Mouse (Mus musculus) kidney, adult 2 months (tissue): ENCODE data around the gene Zfp277. TPM values are rescaled to one million over a fixed set of nuclear protein-coding genes. Genes with fewer than 3 reads are reported as not detected.

ENCODE experiments used
- DNase-seq: peaks from one replicate; pipeline ENCODE4 v3.0.0; 2021
- H3K27ac ChIP-seq: fragments of 200-500 bp; 2 replicates; pipeline ENCODE4 v1.5.1; 2012; ENCODE audit warnings: low read depth, low read length, control low read depth, inconsistent platforms; ENCODE audit not compliant: insufficient read depth
- H3K27me3 ChIP-seq: fragments of 200-500 bp; replicated peaks from 2 replicates; pipeline ENCODE4 v1.6.1; 2012; ENCODE audit warnings: mild to moderate bottlenecking, moderate library complexity, low read length, inconsistent platforms; ENCODE audit not compliant: control insufficient read depth, insufficient read depth
- H3K36me3 ChIP-seq: fragments of 200-500 bp; 2 replicates; pipeline ENCODE4 v1.6.1; 2012; ENCODE audit warnings: mild to moderate bottlenecking, moderate library complexity, low read length, inconsistent platforms; ENCODE audit not compliant: control insufficient read depth, insufficient read depth
- H3K4me1 ChIP-seq: fragments of 200-500 bp; 2 replicates; pipeline ENCODE4 v1.6.1; 2011; ENCODE audit warnings: low read length; ENCODE audit not compliant: control insufficient read depth, insufficient read depth
- H3K4me3 ChIP-seq: fragments of 200-500 bp; 2 replicates; pipeline ENCODE4 v1.5.1; 2011; ENCODE audit warnings: mild to moderate bottlenecking, low read depth, low read length, control low read depth; ENCODE audit not compliant: insufficient read depth
- CTCF ChIP-seq: fragments of 200-500 bp; conservative IDR thresholded peaks from 2 replicates; pipeline ENCODE4 v1.5.1; 2011; ENCODE audit warnings: low read depth, mild to moderate bottlenecking, control low read depth, low read length, moderate library complexity, mixed read lengths; ENCODE audit not compliant: insufficient read depth, insufficient read length
- POLR2A ChIP-seq: fragments of 200-500 bp; IDR thresholded peaks from one replicate; pipeline ENCODE4 v1.6.1; 2011; ENCODE audit warnings: low read depth, low read length, control low read depth
- WGBS: fragments of 180-500 bp; shearing (Covaris S2); methylation state at CpG from one replicate; pipeline ENCODE4 v1.1.7; 2018; 5-methylcytosine and 5-hydroxymethylcytosine counted together
- polyA plus RNA-seq: library from polyadenylated mRNA; depleted of rRNA; stranded (reverse); fragments of >200 nt; gene quantifications from 2 replicates; pipeline ENCODE4 v1.2.3, GENCODE M21; 2012

Gene Zfp277
- polyA plus RNA-seq, 1 experiment, result 7.3 TPM

GRCm38 (mm10) chr12:40471649-40472399 is 26.1 kb upstream of the Zfp277 start:
- H3K36me3 ChIP-seq, result no peaks in the 10 kb centered on the region
- DNase-seq, result peak; percentile 44
- WGBS, result 38% methylated on average over 11 of the region's 11 CpGs

GRCm38 (mm10) chr12:40469009-40469408 is 23.3 kb upstream of the Zfp277 start:
- H3K27me3 ChIP-seq, result no peaks in the 10 kb centered on the region
- H3K27ac ChIP-seq, result no peak overlapping the region
- 0 out of 2 replicates have a peak, but pooled peaks cover 11% of the 10 kb centered on the region for H3K4me1 ChIP-seq
- H3K36me3 ChIP-seq, result no peaks in the 10 kb centered on the region
- no peak for TF ChIP-seq CTCF
- no peak for TF ChIP-seq POLR2A
- 85% methylated on average over 5 of the region's 5 CpGs for WGBS
- H3K4me3 ChIP-seq, result no peak overlapping the region
- no peak for DNase-seq

More at GRCm38 (mm10) chr12:40471649-40472399, 26.1 kb upstream of the Zfp277 start:
- Histone ChIP-seq H3K4me3 (peak overlapping the region; percentile 24), H3K27ac (peak overlapping the region; percentile 23), H3K27me3 (no peaks in the 10 kb centered on the region), H3K4me1 (0 out of 2 replicates have a peak, but pooled peaks cover 5% of the 10 kb centered on the region)
- TF ChIP-seq CTCF (no peak), POLR2A (no peak)

GRCm38 (mm10) chr12:40468235-40468634 is 22.5 kb upstream of the Zfp277 start:
- DNase-seq, result no peak
- Histone ChIP-seq H3K27me3 (no peaks in the 10 kb centered on the region), H3K27ac (no peak overlapping the region), H3K4me1 (0 out of 2 replicates have a peak, but pooled peaks cover 12% of the 10 kb centered on the region), H3K4me3 (no peak overlapping the region), H3K36me3 (no peaks in the 10 kb centered on the region)
- 83% methylated on average over 4 of the region's 4 CpGs for WGBS
- TF ChIP-seq CTCF, result no peak
- no peak for TF ChIP-seq POLR2A

GRCm38 (mm10) chr12:40464282-40464681 is 18.6 kb upstream of the Zfp277 start:
- WGBS, result 72% methylated on average over 6 of the region's 6 CpGs
- Histone ChIP-seq H3K27me3 (no peaks in the 10 kb centered on the region), H3K27ac (no peak overlapping the region), H3K36me3 (no peaks in the 10 kb centered on the region), H3K4me3 (no peak overlapping the region), H3K4me1 (0 out of 2 replicates have a peak, but pooled peaks cover 17% of the 10 kb centered on the region)
- no peak for DNase-seq
- no peak for TF ChIP-seq POLR2A
- no peak for TF ChIP-seq CTCF

- Histone ChIP-seq H3K36me3 (no peaks in the 10 kb centered on the region), H3K27me3 (no peaks in the 10 kb centered on the region), H3K4me3 (no peak overlapping the region), H3K4me1 (0 out of 2 replicates have a peak, but pooled peaks cover 17% of the 10 kb centered on the region), H3K27ac (no peak overlapping the region; the same call in 1 of the 2 replicates)
- TF ChIP-seq CTCF, result no peak
- TF ChIP-seq POLR2A, result no peak
- no peak for DNase-seq
- WGBS, result 70% methylated on average over 2 of the region's 2 CpGs
These were observed 18.1 kb upstream of the Zfp277 start for GRCm38 (mm10) chr12:40463828-40464227.

- Histone ChIP-seq H3K27ac (no peak overlapping the region), H3K36me3 (no peaks in the 10 kb centered on the region), H3K4me3 (no peak overlapping the region), H3K4me1 (0 out of 2 replicates have a peak, but pooled peaks cover 17% of the 10 kb centered on the region), H3K27me3 (no peaks in the 10 kb centered on the region)
- TF ChIP-seq CTCF (no peak), POLR2A (no peak)
- DNase-seq, result peak; percentile 65
- 54% methylated on average over 7 of the region's 7 CpGs for WGBS
These were observed 17.1 kb upstream of the Zfp277 start for GRCm38 (mm10) chr12:40462693-40463235.

- no peaks in the 10 kb centered on the region for H3K36me3 ChIP-seq
- peak; percentile 33 for DNase-seq
- H3K4me1 ChIP-seq, result 0 out of 2 replicates have a peak, but pooled peaks cover 17% of the 10 kb centered on the region
- WGBS, result 52% methylated on average over 6 of the region's 6 CpGs
- no peaks in the 10 kb centered on the region for H3K27me3 ChIP-seq
- H3K4me3 ChIP-seq, result no peak overlapping the region
- no peak for TF ChIP-seq POLR2A
- TF ChIP-seq CTCF, result no peak
- peak overlapping the region; percentile 82 for H3K27ac ChIP-seq
These were observed 14.1 kb upstream of the Zfp277 start for GRCm38 (mm10) chr12:40459673-40460265.
